Mouse (Mus musculus) G1E (cell line): ENCODE results near the gene Heatr6. TPM values are rescaled to one million over a fixed set of nuclear protein-coding genes. Genes with fewer than 3 reads are reported as not detected.

Source experiments
- ATAC-seq: 2 replicates; pipeline ENCODE4 v1.8.0; 2016; ENCODE audit warnings: mild to moderate bottlenecking; ENCODE audit not compliant: insufficient number of reproducible peaks, poor library complexity, low FRiP score, severe bottlenecking; ENCODE audit errors: extremely low read depth
- DNase-seq: peaks from one replicate; pipeline ENCODE4 v3.0.0; 2012; ENCODE audit warnings: low spot score
- H3K27me3 ChIP-seq: 2 replicates; pipeline ENCODE4 v1.6.1; 2012; ENCODE audit warnings: mild to moderate bottlenecking, low read length, inconsistent platforms; ENCODE audit not compliant: insufficient read depth
- H3K36me3 ChIP-seq: replicated peaks from 2 replicates; pipeline ENCODE3; 2012; ENCODE audit warnings: mild to moderate bottlenecking, inconsistent platforms
- H3K4me1 ChIP-seq: 2 replicates; pipeline ENCODE4 v1.6.1; 2012; ENCODE audit warnings: low read depth, low read length, inconsistent platforms, mixed read lengths; ENCODE audit not compliant: insufficient read depth
- H3K4me3 ChIP-seq: 2 replicates; pipeline ENCODE4 v1.5.1; 2012; ENCODE audit warnings: low read depth, mild to moderate bottlenecking, inconsistent platforms, low read length, moderate library complexity, mixed read lengths
- H3K9me3 ChIP-seq: replicated peaks from 2 replicates; pipeline ENCODE4 v1.6.1; 2012; ENCODE audit warnings: inconsistent platforms
- CTCF ChIP-seq: IDR thresholded peaks from 2 replicates; pipeline ENCODE4 v1.5.1; 2012; ENCODE audit warnings: low read depth, low read length, inconsistent platforms, mixed read lengths
- GATA1 ChIP-seq: IDR thresholded peaks from 2 replicates; pipeline ENCODE4 v1.6.1; 2012; ENCODE audit warnings: borderline replicate concordance, low read length, inconsistent platforms, mixed read lengths
- GATA2 ChIP-seq: IDR thresholded peaks from 2 replicates; pipeline ENCODE4 v1.6.1; 2012; ENCODE audit warnings: low read depth, low read length, inconsistent platforms, borderline replicate concordance
- POLR2AphosphoS5 ChIP-seq: IDR thresholded peaks from 2 replicates; pipeline ENCODE4 v1.6.1; 2012; ENCODE audit warnings: low read depth, low read length, inconsistent platforms; ENCODE audit not compliant: insufficient replicate concordance
- TAL1 ChIP-seq: conservative IDR thresholded peaks from 2 replicates; pipeline ENCODE4 v1.6.1; 2012; ENCODE audit warnings: low read depth, low read length, inconsistent platforms, mixed read lengths
- polyA plus RNA-seq: library from polyadenylated mRNA; stranded (reverse); fragments of >175 nt; gene quantifications from 2 replicates; pipeline ENCODE4 v1.2.3, GENCODE M21; 2012
- total RNA-seq, 2 experiments: library from RNA; stranded (forward) in 1 of 2; stranded (reverse) in 1 of 2; fragments of 200-1000 nt in 1 of 2; fragments of >200 nt in 1 of 2; fragmentation: Nextera tagmentation in 1 of 2; gene quantifications; 2 replicates each; pipeline ENCODE4 v1.2.3; 2014 to 2017

Gene Heatr6
- total and polyA plus RNA-seq, 3 experiments = 7.6 to 36.7 (median 14.9) TPM

DNA sequence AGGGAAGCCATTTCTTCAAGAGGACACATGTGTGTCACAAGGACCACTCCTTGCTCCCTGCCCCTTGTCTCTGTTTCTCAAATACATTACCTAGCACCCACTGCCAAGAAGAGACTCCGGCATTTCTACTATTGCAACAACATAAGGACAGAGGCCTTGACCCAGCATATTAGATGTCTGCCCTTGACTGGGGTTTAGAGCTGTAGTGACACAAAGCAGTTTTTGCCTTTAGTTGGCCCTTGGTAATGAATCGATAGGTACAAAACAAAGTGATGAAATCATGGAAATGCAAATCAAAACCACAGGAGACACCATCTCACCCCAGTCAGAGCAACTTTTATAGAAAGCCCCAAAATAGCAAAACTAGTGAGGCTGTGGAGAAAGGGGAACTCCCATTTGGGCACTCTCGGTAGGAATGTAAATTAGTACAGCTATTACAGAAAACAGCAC, 16.4 kb upstream of the Heatr6 start:
- DNase-seq (no peak), ATAC-seq (no peak)
- Histone ChIP-seq H3K36me3 (no peaks in the 10 kb centered on the region), H3K4me3 (no peak overlapping the region), H3K9me3 (no peaks in the 10 kb centered on the region), H3K4me1 (0 out of 2 replicates have a peak, but pooled peaks cover 2% of the 10 kb centered on the region), H3K27me3 (peaks cover 21% of the 10 kb centered on the region)
- TF ChIP-seq CTCF = no peak
- no peak for TF ChIP-seq TAL1
- no peak for TF ChIP-seq GATA1
- TF ChIP-seq POLR2AphosphoS5 = no peak
- TF ChIP-seq GATA2 = no peak

DNA sequence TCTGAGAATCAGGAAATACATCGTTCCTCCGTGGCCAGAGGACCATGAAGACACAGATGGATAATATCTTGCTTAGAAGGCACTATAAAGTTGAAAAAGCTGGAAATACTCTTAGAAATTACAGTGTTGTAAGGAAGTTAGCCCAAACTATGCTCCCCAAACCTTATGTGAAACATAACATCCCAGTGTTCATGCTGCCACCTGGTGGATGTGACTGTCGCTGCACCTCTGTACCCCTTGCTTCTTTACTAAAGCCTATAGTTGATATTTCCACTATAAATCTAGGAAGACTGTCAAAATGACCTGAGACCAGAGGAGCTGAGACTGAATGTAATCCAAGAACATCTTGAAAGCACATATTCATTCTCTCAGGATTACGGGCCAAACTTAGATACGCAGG, 14.3 kb upstream of the Heatr6 start:
- TF ChIP-seq GATA1 (no peak), CTCF (peak; percentile 86)
- Histone ChIP-seq H3K4me3 (no peak overlapping the region), H3K4me1 (0 out of 2 replicates have a peak, but pooled peaks cover 2% of the 10 kb centered on the region), H3K36me3 (no peaks in the 10 kb centered on the region), H3K9me3 (no peaks in the 10 kb centered on the region), H3K27me3 (peaks cover 34% of the 10 kb centered on the region)
- DNase-seq (peak; percentile 11), ATAC-seq (no peak)

DNA sequence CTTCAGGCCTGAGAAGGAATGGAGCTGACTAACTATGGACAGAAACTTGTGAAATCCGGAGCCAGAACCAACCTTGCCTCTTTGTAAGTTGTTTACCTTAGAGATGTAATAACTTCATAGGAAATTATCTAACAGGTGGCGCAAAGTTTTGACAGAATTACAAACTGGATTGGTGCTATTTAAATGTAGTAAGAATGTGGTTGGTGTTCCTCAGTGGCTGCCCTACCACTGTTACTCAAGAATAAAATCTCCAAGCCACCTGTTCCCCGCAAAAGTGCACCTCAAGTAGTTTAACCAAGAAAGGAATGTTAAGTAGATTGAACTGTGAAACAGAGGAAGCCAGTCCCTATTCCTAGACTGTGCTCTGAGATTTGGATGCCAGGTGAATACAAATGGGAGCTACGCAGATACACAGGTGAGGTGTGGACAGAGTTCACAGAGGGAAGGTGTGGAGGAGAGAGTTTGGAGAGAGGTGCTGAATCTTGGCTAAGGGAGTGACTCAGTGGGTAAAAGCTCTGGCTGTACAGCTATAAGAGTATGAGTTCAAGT, 13.0 kb upstream of the Heatr6 start:
- Histone ChIP-seq H3K36me3 (no peaks in the 10 kb centered on the region), H3K4me1 (0 out of 2 replicates have a peak, but pooled peaks cover 2% of the 10 kb centered on the region), H3K9me3 (no peaks in the 10 kb centered on the region), H3K4me3 (no peak overlapping the region), H3K27me3 (peaks cover 39% of the 10 kb centered on the region)
- TF ChIP-seq GATA2 (no peak), CTCF (no peak), TAL1 (no peak), POLR2AphosphoS5 (no peak), GATA1 (no peak)
- DNase-seq (no peak), ATAC-seq (no peak)

GRCm38 (mm10) chr11:83741841-83742240, 11.7 kb upstream of the Heatr6 start:
- Histone ChIP-seq H3K27me3 (peaks cover 49% of the 10 kb centered on the region), H3K4me1 (0 out of 2 replicates have a peak, but pooled peaks cover 2% of the 10 kb centered on the region), H3K9me3 (no peaks in the 10 kb centered on the region), H3K4me3 (no peak overlapping the region), H3K36me3 (no peaks in the 10 kb centered on the region)
- no peak for ATAC-seq
- no peak for TF ChIP-seq GATA1
- TF ChIP-seq TAL1 = no peak
- TF ChIP-seq POLR2AphosphoS5 = no peak
- TF ChIP-seq CTCF = no peak
- no peak for TF ChIP-seq GATA2
- no peak for DNase-seq

GRCm38 (mm10) chr11:83742731-83743355, 10.7 kb upstream of the Heatr6 start:
- Histone ChIP-seq H3K4me1 (0 out of 2 replicates have a peak, but pooled peaks cover 2% of the 10 kb centered on the region), H3K36me3 (no peaks in the 10 kb centered on the region), H3K27me3 (peaks cover 52% of the 10 kb centered on the region), H3K4me3 (no peak overlapping the region), H3K9me3 (no peaks in the 10 kb centered on the region)
- DNase-seq = no peak
- TF ChIP-seq CTCF (no peak), GATA2 (no peak), POLR2AphosphoS5 (no peak), GATA1 (no peak), TAL1 (no peak)
- ATAC-seq = no peak

DNA sequence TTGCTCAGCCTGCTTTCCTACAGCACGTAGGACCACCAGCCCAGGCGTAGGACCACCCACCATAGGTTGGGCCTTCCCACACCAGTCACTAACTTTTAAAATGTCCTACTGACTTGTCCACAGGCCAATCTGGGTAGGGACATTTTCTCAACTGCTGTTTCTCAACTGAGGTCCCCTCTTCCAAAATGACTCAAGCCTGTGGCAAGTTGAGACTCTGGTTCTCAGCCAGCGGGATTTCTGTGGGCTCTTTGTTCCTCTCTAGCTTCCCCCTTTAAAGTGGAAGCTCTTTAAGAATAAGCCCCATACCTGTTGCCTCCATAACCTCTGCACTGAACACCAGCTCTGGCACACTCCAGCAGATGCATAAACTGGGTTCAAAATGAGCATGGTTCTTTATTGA, 10.0 kb upstream of the Heatr6 start:
- DNase-seq (no peak), ATAC-seq (no peak)
- no peak overlapping the region for H3K4me3 ChIP-seq
- 0 out of 2 replicates have a peak, but pooled peaks cover 2% of the 10 kb centered on the region for H3K4me1 ChIP-seq
- H3K9me3 ChIP-seq = no peaks in the 10 kb centered on the region
- peaks cover 52% of the 10 kb centered on the region for H3K27me3 ChIP-seq
- TF ChIP-seq POLR2AphosphoS5 = no peak
- no peak for TF ChIP-seq GATA2
- no peak for TF ChIP-seq CTCF
- no peak for TF ChIP-seq GATA1
- TF ChIP-seq TAL1 = no peak
- no peaks in the 10 kb centered on the region for H3K36me3 ChIP-seq
